8 mouse cellular contexts compared by ENCODE assay signal in the genomic region with DNA sequence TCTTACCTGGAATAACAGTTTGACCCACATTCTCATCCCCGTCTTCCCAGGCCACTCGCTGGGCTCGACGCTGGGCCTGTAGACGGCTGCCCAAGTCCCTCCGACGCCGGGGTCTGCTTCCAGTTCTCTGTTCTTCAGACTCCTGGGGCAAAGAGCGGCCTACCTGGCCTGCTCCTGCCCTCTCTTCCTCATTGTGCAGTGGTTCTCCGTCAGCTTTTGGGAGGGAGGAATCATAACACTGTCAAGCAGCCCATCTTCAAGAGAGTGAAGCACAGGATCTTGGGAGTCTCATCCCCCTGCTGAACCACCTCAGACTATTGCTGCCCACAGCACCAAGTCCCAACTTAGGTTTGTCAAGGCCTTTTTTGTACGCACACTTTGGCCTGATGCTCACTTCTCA. TPM values are rescaled to one million over a fixed set of nuclear protein-coding genes. Genes with fewer than 3 reads are reported as not detected.
A peak's percentile ranks its signal among the peaks of the same experiment; 100 is the strongest.
DNase-seq lines count a peak whose midpoint lies in the region; ATAC-seq and TF ChIP-seq lines count a peak whose summit lies in the region.

No protein-coding gene starts in this region.

- WGBS in heart, embryonic 12.5 days, result 86% methylated on average over 11 of the region's 11 CpGs
- WGBS in hindbrain, embryonic 10.5 days, result 89% methylated on average over 11 of the region's 11 CpGs
- WGBS in macrophage (ENCODE audit: missing documents), result 89% methylated on average over 11 of the region's 11 CpGs

- H3K4me3 ChIP-seq in heart, embryonic 12.5 days, result peak overlapping the region; percentile 60
- H3K4me3 ChIP-seq in G1E (ENCODE audit: low read depth, low read length), result peak overlapping the region; percentile 78
- H3K4me3 ChIP-seq in hindbrain, embryonic 10.5 days, result peak overlapping the region; percentile 67
- peak overlapping the region; percentile 36; the same call in 1 of the 2 replicates for H3K4me3 ChIP-seq in macrophage (ENCODE audit: inconsistent target)

- H3K9ac ChIP-seq in heart, embryonic 12.5 days, result peak overlapping the region; percentile 81

- no peak for DNase-seq in heart, adult 18-20 months
- DNase-seq in G1E (ENCODE audit: low spot score), result no peak
- no peak for DNase-seq in hindbrain, embryonic 10.5 days (ENCODE audit: low spot score)
- no peak for DNase-seq in ovary, postnatal 14 days (ENCODE audit: low spot score)
- no peak for DNase-seq in urinary bladder, postnatal 25 days (ENCODE audit: low spot score)

- H3K27ac ChIP-seq in heart, embryonic 12.5 days (ENCODE audit: poor library complexity, severe bottlenecking), result no peak overlapping the region
- H3K27ac ChIP-seq in hindbrain, embryonic 10.5 days, result peak overlapping the region; percentile 98
- H3K27ac ChIP-seq in macrophage, result peak overlapping the region; percentile 77; the same call in 1 of the 2 replicates

- no peak for ATAC-seq in heart, embryonic 12.5 days (ENCODE audit: insufficient number of reproducible peaks, low FRiP score)
- ATAC-seq in G1E (ENCODE audit: extremely low read depth, insufficient number of reproducible peaks, low FRiP score, poor library complexity, severe bottlenecking), result no peak
- no peak for ATAC-seq in erythroid progenitor cell, adult 5-6 weeks (replicated peaks; ENCODE audit: low FRiP score, poor library complexity, severe bottlenecking)

- H3K27me3 ChIP-seq in heart, embryonic 12.5 days (replicated peaks), result no peaks in the 10 kb centered on the region
- no peaks in the 10 kb centered on the region for H3K27me3 ChIP-seq in G1E (ENCODE audit: insufficient read depth, low read length)
- H3K27me3 ChIP-seq in hindbrain, embryonic 10.5 days (ENCODE audit: insufficient read depth, poor library complexity, severe bottlenecking), result no peaks in the 10 kb centered on the region

- no peak for TF ChIP-seq CTCF in G1E (IDR thresholded peaks at IDR 0.05; ENCODE audit: low read depth, low read length)

- H3K79me2 ChIP-seq in macrophage (ENCODE audit: inconsistent target), result peaks cover 7% of the 10 kb centered on the region

- peak overlapping the region; percentile 69 for H3K4me2 ChIP-seq in heart, embryonic 12.5 days

- H3K36me3 ChIP-seq in heart, embryonic 12.5 days, result peaks cover 41% of the 10 kb centered on the region
- H3K36me3 ChIP-seq in G1E (replicated peaks) (peaks cover 52% of the 10 kb centered on the region), macrophage (ENCODE audit: inconsistent target) (peaks cover 37% of the 10 kb centered on the region)
- H3K36me3 ChIP-seq in hindbrain, embryonic 10.5 days, result peaks cover 46% of the 10 kb centered on the region

- peaks cover 21% of the 10 kb centered on the region for H3K4me1 ChIP-seq in heart, embryonic 12.5 days (replicated peaks)
- H3K4me1 ChIP-seq in G1E (ENCODE audit: insufficient read depth, low read depth, low read length), result peaks cover 45% of the 10 kb centered on the region
- peaks cover 26% of the 10 kb centered on the region for H3K4me1 ChIP-seq in hindbrain, embryonic 10.5 days (replicated peaks)

- H3K9me3 ChIP-seq in heart, embryonic 12.5 days (replicated peaks), result no peaks in the 10 kb centered on the region
- H3K9me3 ChIP-seq in G1E (replicated peaks), result no peaks in the 10 kb centered on the region
- no peaks in the 10 kb centered on the region for H3K9me3 ChIP-seq in hindbrain, embryonic 10.5 days

RNA-seq across cellular contexts. Expression of gene Ddrgk1, which starts 1.1 kb away (rescaled TPM):
- polyA plus RNA-seq in heart, embryonic 12.5 days (2016; fragmentation: Nextera tagmentation; extraction: Ambion mirVana), result 44.5 and 46.3 TPM in 2 replicates
- 10 to 100 TPM; 85.2 to 97.5 TPM for total RNA-seq in heart, adult 18-20 months (2021)
- total RNA-seq in G1E (2014; fragmentation: Nextera tagmentation) (18.0 and 29.9 TPM in 2 replicates), G1E (2017) (39.3 and 47.4 TPM in 2 replicates)
- polyA plus RNA-seq in G1E (2012) (66.8 and 67.4 TPM in 2 replicates), macrophage (2018) (102 to 199 TPM (median 109 TPM) in 3 replicates)
- polyA plus RNA-seq in hindbrain, embryonic 10.5 days (2016; fragmentation: Nextera tagmentation; extraction: Ambion mirVana), result 47.1 and 50.7 TPM in 2 replicates
- 10 to 100 TPM; 14.0 to 94.5 (median 55.2) TPM for total RNA-seq in macrophage (2018; cell fraction: chromatin; rRNA removed)
- total RNA-seq in macrophage (2018; cell fraction: cytosol; rRNA removed), result 100 to 1,000 TPM in 21 of 26 experiments, 10 to 100 TPM in 5; 86.1 to 141 (median 114) TPM
- 100 to 1,000 TPM in 4 of 26 experiments, 10 to 100 TPM in 22; 28.4 to 111 (median 78.0) TPM for total RNA-seq in macrophage (2018; cell fraction: nucleus; rRNA removed)
- 28.1 and 73.5 TPM in 2 replicates for total RNA-seq in erythroid progenitor cell, adult 5-6 weeks (2015; ENCODE audit: low replicate concordance)
- total RNA-seq in erythroid progenitor cell, adult 5-6 weeks (2017; ENCODE audit: low replicate concordance), result 67.4 and 68.5 TPM in 2 replicates

RNA-seq across cellular contexts. Expression of gene Itpa, which starts 4.1 kb away (rescaled TPM):
- polyA plus RNA-seq in heart, embryonic 12.5 days (2016; fragmentation: Nextera tagmentation; extraction: Ambion mirVana), result 79.7 and 84.1 TPM in 2 replicates
- 10 to 100 TPM; 14.6 to 17.7 TPM for total RNA-seq in heart, adult 18-20 months (2021)
- total RNA-seq in G1E (2014; fragmentation: Nextera tagmentation) (11.1 and 12.9 TPM in 2 replicates), G1E (2017) (113 and 136 TPM in 2 replicates)
- polyA plus RNA-seq in G1E (2012) (4.0 and 10.9 TPM in 2 replicates), macrophage (2018) (15.9 to 46.2 TPM (median 32.9 TPM) in 3 replicates)
- polyA plus RNA-seq in hindbrain, embryonic 10.5 days (2016; fragmentation: Nextera tagmentation; extraction: Ambion mirVana), result 148 and 151 TPM in 2 replicates
- total RNA-seq in macrophage (2018; cell fraction: chromatin; rRNA removed), result 10 to 100 TPM in 22 of 26 experiments, 1 to 10 TPM in 4; 5.3 to 25.6 (median 16.0) TPM
- 10 to 100 TPM; 16.1 to 50.5 (median 32.5) TPM for total RNA-seq in macrophage (2018; cell fraction: cytosol; rRNA removed)
- total RNA-seq in macrophage (2018; cell fraction: nucleus; rRNA removed), result 10 to 100 TPM in 22 of 26 experiments, 1 to 10 TPM in 4; 6.9 to 31.3 (median 15.5) TPM
- 20.2 and 23.9 TPM in 2 replicates for total RNA-seq in erythroid progenitor cell, adult 5-6 weeks (2015; ENCODE audit: low replicate concordance)
- 43.3 and 56.7 TPM in 2 replicates for total RNA-seq in erythroid progenitor cell, adult 5-6 weeks (2017; ENCODE audit: low replicate concordance)

RNA-seq across cellular contexts. Expression of gene Lzts3, which starts 20.7 kb away (rescaled TPM):
- 1.8 TPM in 2 replicates for polyA plus RNA-seq in heart, embryonic 12.5 days (2016; fragmentation: Nextera tagmentation; extraction: Ambion mirVana)
- total RNA-seq in heart, adult 18-20 months (2021), result 1 to 10 TPM; 4.8 to 5.7 TPM
- total RNA-seq in G1E (2014; fragmentation: Nextera tagmentation) (1.2 TPM in 1 of 2 replicates, not detected in the other), G1E (2017) (0.55 and 0.81 TPM in 2 replicates)
- polyA plus RNA-seq in G1E (2012) (1.1 and 1.2 TPM in 2 replicates), macrophage (2018) (1.2 to 1.6 TPM (median 1.4 TPM) in 3 replicates)
- polyA plus RNA-seq in hindbrain, embryonic 10.5 days (2016; fragmentation: Nextera tagmentation; extraction: Ambion mirVana), result 3.2 and 4.3 TPM in 2 replicates
- total RNA-seq in macrophage (2018; cell fraction: chromatin; rRNA removed), result 1 to 10 TPM; 1.0 to 2.9 (median 1.8) TPM
- total RNA-seq in macrophage (2018; cell fraction: cytosol; rRNA removed), result 1 to 10 TPM in 11 of 26 experiments, under 1 TPM in 15; 0.51 to 1.8 (median 0.86) TPM
- total RNA-seq in macrophage (2018; cell fraction: nucleus; rRNA removed), result 1 to 10 TPM in 25 of 26 experiments, under 1 TPM in 1; 0.83 to 2.9 (median 1.7) TPM
- 1.8 TPM in 1 of 2 replicates, not detected in the other for total RNA-seq in erythroid progenitor cell, adult 5-6 weeks (2015; ENCODE audit: low replicate concordance)
- total RNA-seq in erythroid progenitor cell, adult 5-6 weeks (2017; ENCODE audit: low replicate concordance), result 0.15 and 0.90 TPM in 2 replicates

RNA-seq across cellular contexts. Expression of gene Ubox5, which starts 33.5 kb away (rescaled TPM):
- 8.8 TPM in 2 replicates for polyA plus RNA-seq in heart, embryonic 12.5 days (2016; fragmentation: Nextera tagmentation; extraction: Ambion mirVana)
- 1 to 10 TPM; 4.1 to 4.6 TPM for total RNA-seq in heart, adult 18-20 months (2021)
- total RNA-seq in G1E (2014; fragmentation: Nextera tagmentation), result 11.2 and 13.0 TPM in 2 replicates
- total RNA-seq in G1E (2017), result 9.0 and 9.7 TPM in 2 replicates
- 2.7 and 3.2 TPM in 2 replicates for polyA plus RNA-seq in G1E (2012)
- polyA plus RNA-seq in hindbrain, embryonic 10.5 days (2016; fragmentation: Nextera tagmentation; extraction: Ambion mirVana), result 19.4 and 19.8 TPM in 2 replicates
- 10 to 100 TPM in 8 of 26 experiments, 1 to 10 TPM in 18; 2.0 to 13.7 (median 7.2) TPM for total RNA-seq in macrophage (2018; cell fraction: chromatin; rRNA removed)
- 1 to 10 TPM; 1.3 to 6.2 (median 4.5) TPM for total RNA-seq in macrophage (2018; cell fraction: cytosol; rRNA removed)
- total RNA-seq in macrophage (2018; cell fraction: nucleus; rRNA removed), result 10 to 100 TPM in 2 of 26 experiments, 1 to 10 TPM in 24; 1.6 to 10.7 (median 6.7) TPM
- 3.2 to 4.9 TPM (median 3.9 TPM) in 3 replicates for polyA plus RNA-seq in macrophage (2018)
- total RNA-seq in erythroid progenitor cell, adult 5-6 weeks (2015; ENCODE audit: low replicate concordance), result 5.0 and 7.2 TPM in 2 replicates
- total RNA-seq in erythroid progenitor cell, adult 5-6 weeks (2017; ENCODE audit: low replicate concordance), result 0.61 and 5.3 TPM in 2 replicates

RNA-seq across cellular contexts. Expression of gene Fastkd5, which starts 33.5 kb away (rescaled TPM):
- 15.6 and 16.1 TPM in 2 replicates for polyA plus RNA-seq in heart, embryonic 12.5 days (2016; fragmentation: Nextera tagmentation; extraction: Ambion mirVana)
- 1 to 10 TPM; 7.7 to 7.9 TPM for total RNA-seq in heart, adult 18-20 months (2021)
- total RNA-seq in G1E (2014; fragmentation: Nextera tagmentation) (20.5 and 26.4 TPM in 2 replicates), G1E (2017) (27.6 and 29.9 TPM in 2 replicates)
- polyA plus RNA-seq in G1E (2012) (0.81 and 1.3 TPM in 2 replicates), macrophage (2018) (5.1 to 6.4 TPM (median 6.0 TPM) in 3 replicates)
- 17.7 and 19.5 TPM in 2 replicates for polyA plus RNA-seq in hindbrain, embryonic 10.5 days (2016; fragmentation: Nextera tagmentation; extraction: Ambion mirVana)
- total RNA-seq in macrophage (2018; cell fraction: chromatin; rRNA removed), result 10 to 100 TPM in 14 of 26 experiments, 1 to 10 TPM in 12; 4.1 to 18.7 (median 10.5) TPM
- total RNA-seq in macrophage (2018; cell fraction: cytosol; rRNA removed), result 1 to 10 TPM; 4.3 to 7.8 (median 5.8) TPM
- total RNA-seq in macrophage (2018; cell fraction: nucleus; rRNA removed), result 10 to 100 TPM in 10 of 26 experiments, 1 to 10 TPM in 16; 4.0 to 19.2 (median 9.1) TPM
- 14.1 and 18.0 TPM in 2 replicates for total RNA-seq in erythroid progenitor cell, adult 5-6 weeks (2015; ENCODE audit: low replicate concordance)
- total RNA-seq in erythroid progenitor cell, adult 5-6 weeks (2017; ENCODE audit: low replicate concordance), result 6.3 and 7.6 TPM in 2 replicates
